Mouse (Mus musculus) CD8-positive naive resting alpha-beta T cell, adult 57 days (primary cell): ENCODE results near the gene Gm11009. TPM values are rescaled to one million over a fixed set of nuclear protein-coding genes. Genes with fewer than 3 reads are reported as not detected.

Source experiments
- total RNA-seq: library from RNA; stranded (reverse); gene quantifications from one replicate; pipeline ENCODE4 v1.2.4, GENCODE M21; 2023

Gene Gm11009
- total RNA-seq, result not detected

GRCm38 (mm10) chr2:176319394-176319793 is at the start of gene Gm11009:
Gm11009 (minus strand) TSS chr2:176319494.

Other genes starting within 250 kb of the Gm11009 start
- gene Gm2004, start 169.7 kb downstream of the Gm11009 start, total RNA-seq, result 0.55 TPM
- 2.8 TPM for gene 2210418O10Rik, start 92.9 kb downstream of the Gm11009 start, total RNA-seq
- gene Gm14435, start 104.1 kb upstream of the Gm11009 start, total RNA-seq, result not detected
- gene Gm14434, start 167.3 kb upstream of the Gm11009 start, total RNA-seq, result 4.4 TPM
- gene Zfp967, start 201.6 kb upstream of the Gm11009 start, total RNA-seq, result not detected